Mouse (Mus musculus) 3134 (cell line): ENCODE measurements around the gene Myo3b.
"Not testable (repeated sequence)": the region's sequence is repeated elsewhere in the genome, so short reads cannot be mapped to it uniquely, and the experiment has no call there.

Experiments used
- DNase-seq: peaks from one replicate; pipeline ENCODE4 v3.0.0-alpha.2; 2011; ENCODE audit warnings: low spot score; ENCODE audit not compliant: insufficient read length; ENCODE audit errors: extremely low read depth

Myo3b gene

DNA sequence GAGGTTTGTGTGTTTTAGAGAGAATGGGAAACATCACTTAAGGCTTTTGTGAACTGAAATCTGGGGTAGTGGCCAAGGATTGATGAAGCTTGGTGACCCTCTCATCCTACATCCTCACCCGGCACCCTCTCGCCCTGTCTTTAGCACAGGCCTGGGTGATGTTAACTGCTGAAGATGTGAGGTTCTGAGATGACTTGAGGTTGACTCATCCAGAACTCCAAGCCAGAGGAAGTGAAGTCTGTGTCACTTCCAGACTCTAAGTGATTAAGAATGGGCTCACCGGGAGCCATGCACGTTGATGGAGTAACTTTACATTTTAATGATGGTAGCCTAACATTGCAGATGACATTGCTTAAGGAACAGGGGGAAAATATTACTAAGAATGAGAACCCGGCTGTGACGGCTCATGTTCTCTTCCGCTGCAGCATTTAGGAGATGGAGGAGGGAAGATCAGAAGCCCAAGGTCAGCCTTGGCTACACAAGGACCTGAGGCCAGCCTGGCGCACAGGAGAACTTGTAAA lies 143.3 kb downstream of the Myo3b start:
- DNase-seq: no peak

DNA sequence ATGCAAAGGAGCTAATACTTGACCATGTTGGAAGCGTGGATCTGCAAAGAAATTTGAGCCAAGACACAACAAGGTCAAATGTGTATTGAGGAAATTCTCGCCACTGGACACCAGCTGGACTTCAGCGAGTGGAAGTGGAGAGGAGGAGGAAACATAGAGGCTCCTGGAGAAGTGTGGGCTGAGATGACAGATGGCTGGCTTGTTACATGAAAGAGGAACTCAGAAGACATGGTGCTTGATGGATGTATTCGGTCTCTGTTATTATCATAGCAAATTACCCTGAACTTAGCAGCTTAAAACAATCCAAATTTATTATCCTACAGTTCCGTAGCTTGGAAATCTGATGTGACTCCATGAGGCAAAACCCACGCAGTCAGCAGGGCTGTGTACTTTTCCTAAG lies 148.1 kb downstream of the Myo3b start:
- DNase-seq: no peak

DNA sequence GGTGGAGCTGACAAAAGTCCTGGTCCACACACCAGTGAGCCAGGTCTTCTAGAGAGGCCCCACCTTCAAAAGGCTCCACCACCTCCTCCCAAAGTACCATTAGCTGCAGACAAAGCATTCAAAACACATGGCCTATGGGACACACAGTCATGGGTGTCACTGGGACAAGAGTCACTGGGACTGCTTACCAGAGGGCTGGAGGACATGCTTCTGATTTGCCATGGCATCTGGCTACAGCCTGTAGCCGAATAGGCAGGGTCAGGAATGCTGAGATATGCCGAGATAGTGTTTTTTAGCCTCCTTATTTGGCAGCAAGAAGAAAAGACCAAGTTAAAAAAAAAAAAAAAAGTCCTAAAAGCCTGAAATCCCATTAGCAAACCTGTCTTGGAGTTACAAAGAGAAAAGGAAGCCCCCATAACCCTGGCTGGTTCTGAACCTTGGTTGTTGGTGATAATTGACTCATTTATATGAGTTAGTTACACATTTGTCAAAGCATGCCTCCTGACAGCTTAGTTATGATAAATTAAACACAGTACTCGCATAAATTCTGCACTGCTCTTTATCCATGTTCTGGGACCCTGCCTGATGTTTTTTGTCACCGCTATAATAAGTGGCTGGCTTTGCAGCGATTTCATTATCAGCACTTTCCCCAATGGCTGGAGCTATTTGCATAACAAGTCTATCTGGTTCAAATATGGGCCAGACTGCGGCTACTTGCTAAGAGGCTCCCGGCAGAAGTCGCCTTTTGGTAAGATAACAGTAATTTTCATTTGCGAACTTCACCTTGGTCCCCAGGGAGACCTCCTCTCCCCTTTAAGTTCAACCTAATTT lies 156.7 kb downstream of the Myo3b start:
- DNase-seq: no peak

DNA sequence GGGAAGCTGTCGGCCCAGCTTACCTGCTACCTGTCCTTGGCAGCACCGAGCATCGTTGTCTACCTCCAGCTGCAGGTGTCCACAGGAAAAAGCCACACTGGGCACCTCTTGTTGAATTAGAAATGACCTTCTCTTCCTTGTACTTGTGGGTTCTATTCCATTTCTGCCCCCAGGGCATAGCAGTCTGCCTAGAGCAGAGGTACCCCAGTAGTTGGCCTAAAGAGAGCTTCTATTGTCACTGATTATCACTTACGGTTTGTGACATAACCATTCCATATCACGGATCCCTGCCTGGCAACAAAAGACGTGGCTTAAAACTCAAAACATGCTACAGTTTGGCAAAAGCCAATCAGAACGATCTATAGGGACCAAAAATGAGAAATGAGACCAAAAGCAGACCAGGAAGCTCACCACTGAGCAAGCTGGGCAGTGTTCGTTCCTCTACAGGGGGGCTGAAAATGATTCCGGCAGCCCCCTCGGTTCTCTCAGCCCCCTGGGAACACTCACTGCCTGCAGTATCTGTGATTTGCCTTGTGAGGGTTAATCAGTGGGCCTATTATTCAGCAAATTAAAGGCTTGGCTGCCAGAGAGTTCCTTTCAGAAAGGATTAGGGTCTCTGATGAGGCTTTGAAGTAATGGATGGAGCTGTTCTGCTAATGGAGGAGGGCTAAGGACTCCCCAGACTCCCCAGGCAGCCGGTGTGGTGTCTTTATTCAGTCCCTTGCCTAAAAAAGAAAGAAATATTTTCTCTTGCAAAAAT lies 163.1 kb downstream of the Myo3b start:
- no peak for DNase-seq

DNA sequence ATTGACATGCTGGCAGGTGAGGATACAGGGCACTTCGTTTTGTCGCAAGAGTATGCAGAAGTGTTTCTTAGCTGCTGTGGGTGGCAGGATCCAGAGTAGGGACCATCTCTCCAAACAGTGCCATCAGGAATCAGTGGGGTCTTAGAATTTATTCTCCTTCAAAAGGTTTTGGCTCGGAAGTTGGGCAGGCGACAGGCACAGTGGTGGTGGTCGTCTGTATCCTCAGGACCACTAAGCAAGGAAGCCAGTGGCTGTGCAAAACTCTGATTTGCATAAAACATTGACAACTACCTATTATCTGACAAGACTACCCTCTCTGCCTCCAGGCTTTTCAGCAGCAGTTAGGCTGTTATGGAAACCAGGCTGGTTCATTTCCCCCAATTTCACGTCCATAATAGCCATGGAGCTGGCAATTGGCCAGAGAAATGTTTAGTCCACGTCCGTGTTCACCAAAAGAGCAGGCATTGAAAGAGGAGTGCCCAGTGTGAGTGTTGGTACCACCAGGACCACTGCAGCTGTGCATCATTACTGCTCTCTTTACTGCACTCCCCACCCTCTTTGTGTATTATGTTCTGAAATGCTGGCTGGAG lies 163.7 kb downstream of the Myo3b start:
- no peak for DNase-seq

DNA sequence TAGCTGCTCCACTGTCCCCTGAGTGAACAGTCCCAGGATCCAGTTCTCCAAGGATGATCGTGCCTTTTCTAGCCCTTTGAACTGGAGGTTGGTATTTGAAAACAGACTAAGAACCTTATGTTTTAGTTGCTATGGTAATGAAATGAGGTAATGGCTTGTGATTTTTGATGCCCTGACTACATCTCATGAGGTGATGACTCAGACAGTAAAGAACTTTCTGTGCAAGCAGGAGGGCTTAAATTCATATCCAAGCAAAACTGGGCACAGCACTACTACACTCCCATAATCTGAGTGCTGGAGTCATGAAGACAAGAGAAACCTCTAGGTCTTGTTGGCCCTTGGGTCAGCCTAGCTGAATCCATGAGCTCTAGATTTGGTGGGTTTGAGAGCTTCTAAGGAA lies 169.5 kb downstream of the Myo3b start:
- DNase-seq: no peak

DNA sequence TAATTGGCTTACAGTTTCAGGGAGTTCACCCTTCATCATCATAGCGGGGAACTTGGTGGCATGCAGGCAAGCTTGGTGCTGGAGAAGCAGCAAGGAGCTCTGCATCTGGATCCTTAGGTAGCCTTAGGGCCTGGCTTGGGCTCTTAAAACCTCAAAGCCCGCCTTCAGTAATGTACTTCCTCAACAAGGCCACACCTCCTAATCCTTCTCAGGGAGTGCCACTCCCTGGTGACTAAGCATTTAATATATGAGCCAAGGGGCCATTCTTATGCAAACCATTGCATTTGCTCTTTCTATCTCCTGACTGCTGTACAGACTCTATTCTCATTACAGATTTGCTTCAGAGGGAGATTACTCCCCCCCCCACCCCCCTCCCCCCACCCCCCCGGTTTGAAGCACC lies 170.9 kb downstream of the Myo3b start:
- DNase-seq: no peak

DNA sequence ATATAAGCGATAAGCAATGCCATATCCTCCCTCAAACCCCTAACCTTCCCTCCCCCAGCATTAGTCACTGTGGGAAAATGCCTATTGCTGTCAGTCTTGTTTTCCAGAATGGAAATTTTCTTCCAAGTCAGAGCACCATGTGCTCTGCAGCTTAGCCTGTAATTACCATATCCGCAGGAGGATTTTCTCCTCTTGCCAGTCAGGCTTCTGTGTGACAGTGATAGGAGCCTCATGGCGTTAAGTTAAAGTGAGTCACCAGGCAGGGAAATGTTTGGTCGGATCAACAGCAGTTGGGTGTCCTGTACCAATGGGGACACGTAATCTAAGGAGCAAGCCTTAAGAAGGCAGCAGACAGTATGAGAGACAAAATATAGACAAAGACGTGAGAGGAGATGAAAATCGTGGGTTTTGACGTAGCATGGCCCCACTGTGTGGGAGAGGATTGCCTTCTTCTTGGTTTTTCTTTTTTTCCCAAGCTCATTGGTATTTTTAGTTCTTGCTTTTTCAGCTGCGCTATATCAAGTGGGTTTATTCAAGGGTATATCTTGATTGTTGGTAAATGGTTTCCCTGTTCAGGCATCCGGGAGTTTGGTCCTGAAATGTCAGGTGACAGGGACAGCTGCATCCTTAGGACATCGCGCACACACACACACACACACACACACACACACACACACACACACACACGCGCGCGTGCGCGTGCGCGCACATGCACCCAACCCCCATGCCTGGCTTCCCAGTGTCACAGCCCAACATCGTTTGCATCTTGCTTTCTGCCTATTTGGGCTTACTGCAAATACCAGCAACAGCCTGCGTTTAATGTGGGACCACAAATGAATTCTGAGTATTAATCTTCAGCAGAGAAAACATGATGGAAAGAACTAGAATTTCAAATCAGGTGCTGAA lies 171.8 kb downstream of the Myo3b start:
- no peak for DNase-seq

DNA sequence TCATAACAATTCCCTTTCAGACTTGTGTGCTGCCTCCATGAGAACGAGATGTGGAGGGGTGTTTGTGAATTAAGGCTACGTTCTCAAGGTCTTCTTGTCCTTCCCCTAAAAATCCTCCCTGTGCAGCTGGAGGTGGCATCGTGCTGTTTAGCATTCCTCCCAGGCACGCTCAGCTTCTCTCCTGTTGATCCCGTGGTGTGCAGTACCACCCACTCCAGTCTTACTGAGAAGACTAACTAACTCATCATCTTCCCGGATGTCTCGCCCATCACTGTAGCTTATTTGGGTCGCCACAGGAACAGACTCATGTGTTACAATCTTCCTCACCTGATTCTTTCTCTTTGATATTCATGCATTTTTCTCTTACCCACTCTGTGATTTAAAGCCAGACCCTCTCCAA lies 175.5 kb downstream of the Myo3b start:
- no peak for DNase-seq

DNA sequence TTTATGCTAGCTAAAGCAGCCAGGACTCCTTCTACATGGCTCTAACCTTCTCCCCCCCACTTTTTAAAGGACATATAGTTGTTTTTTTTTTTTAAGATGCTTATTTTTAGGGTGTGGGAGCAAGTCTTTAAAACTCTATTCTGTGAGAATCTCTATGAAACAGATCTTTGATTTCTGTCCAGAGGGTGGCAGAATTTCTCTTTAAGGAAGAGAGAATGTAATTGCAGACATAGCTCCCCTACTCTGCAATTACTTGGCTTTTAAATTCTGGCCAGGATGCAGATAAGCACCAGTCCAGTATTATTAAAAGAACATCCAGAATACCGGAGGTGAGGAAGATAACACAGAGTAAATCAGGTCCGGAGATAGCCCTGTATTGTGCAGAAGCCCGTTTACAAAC lies 178.9 kb downstream of the Myo3b start:
- no peak for DNase-seq

DNA sequence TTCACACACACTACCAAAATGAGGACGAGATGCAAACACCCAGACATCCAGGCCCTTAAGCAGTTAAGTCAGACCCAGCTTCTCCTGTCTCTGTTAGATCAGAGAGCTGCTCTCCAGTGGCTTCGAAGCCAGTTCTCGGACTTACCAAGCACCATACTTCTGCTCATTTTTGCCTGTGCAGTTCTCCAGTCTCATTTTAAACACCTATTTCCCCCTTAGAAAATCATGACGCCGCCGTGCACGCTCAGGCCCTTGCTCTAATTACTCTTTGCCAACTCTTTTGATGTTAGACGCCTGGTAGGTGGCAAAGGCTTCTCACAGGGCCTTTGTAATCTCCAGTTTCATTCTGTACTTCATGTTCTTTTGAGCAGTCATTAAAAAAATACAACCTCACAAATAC lies 179.5 kb downstream of the Myo3b start:
- no peak for DNase-seq

DNA sequence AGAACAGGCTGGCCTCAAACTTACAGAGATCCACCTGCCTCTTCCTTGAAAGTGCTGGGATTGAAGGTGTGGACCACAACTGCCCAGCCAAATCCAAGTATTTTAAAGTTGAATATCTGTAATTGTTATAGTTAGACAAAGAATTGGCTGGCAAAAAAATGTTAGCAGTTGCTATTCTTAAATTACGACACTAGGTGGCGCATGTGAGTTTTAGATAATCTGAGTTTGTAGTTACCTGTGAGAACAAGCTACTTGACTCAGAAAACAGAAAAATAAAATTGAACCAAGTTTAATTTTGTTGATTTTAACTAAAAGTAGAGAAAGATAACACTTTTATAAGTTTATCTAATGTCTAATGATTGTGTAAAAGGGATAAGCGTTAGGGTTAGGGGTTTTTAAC lies 187.8 kb downstream of the Myo3b start:
- DNase-seq: no peak

DNA sequence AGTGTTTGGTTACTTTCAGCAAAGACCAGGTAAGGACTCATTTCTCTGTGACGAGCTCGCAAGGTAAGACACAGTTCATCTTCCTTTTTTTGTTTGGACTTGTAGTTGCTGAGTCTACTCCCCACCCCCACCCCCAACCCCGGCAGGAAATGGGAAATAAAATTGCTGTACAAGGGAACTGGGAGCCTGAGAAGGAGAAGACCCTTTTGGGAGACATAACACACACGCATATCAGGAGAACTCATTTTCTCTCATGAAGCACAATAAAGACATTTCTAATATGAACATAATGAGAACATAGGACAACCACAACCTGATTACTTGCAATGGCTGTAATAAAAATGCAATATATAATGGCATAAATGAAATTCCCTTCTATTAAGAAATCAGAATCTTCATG lies 195.5 kb downstream of the Myo3b start:
- DNase-seq: not testable (repeated sequence)

DNA sequence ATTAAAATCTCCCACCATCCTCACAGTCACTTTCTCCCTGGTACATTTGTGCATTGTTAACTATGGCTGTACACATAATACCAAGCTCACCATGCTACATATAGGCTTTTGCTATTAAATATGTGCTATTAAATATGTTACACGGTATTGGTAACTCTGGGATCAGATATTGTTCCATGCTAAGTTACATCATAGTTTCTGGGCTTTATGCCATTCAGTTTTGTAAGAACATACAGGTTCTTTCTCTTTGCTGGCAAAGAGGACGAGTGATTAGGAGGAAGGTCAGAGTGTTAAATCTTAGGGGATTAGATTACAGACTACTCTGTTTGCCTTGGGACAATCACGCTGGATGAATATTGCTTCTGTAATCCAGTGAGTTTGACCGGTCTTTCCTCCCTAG lies 207.1 kb downstream of the Myo3b start:
- DNase-seq: no peak

DNA sequence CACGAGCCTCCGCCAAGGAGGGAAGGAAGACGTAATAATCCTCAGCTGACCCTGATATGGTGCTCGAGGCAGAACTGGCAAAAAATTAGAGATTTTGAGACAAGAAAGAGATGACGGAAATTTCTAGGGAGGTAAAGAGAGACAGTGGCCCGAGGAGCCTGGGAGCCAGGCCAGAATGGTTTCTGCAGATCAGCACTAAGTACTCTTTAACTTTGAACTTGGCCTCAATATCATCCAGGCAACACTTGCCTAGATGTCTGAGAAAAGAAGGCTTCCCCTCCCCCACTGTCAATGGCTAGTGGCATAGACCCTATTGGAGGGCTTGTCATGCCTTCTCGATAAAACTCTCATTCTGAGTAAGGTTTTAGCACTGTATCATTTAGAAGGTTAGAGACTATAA lies 209.7 kb downstream of the Myo3b start:
- DNase-seq: no peak

DNA sequence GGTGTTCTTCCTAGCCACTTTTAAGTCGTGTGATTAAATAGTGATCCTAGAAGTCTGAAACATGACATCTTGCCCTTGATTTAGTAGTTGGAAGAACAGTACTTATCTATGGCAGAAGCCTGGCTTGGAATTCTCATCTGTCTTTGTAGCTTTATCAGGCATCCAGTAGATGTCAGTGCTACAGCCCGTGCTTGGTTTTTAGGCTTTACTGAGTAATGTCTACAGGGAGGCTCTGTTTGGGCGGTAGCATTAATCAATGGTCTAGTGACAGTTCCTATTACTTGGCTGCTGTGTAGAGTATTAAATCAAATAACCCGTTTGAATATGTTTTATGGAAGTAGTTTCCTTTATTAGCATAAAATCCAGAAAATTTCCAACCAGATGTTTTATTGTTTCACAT lies 210.9 kb downstream of the Myo3b start:
- DNase-seq: no peak

DNA sequence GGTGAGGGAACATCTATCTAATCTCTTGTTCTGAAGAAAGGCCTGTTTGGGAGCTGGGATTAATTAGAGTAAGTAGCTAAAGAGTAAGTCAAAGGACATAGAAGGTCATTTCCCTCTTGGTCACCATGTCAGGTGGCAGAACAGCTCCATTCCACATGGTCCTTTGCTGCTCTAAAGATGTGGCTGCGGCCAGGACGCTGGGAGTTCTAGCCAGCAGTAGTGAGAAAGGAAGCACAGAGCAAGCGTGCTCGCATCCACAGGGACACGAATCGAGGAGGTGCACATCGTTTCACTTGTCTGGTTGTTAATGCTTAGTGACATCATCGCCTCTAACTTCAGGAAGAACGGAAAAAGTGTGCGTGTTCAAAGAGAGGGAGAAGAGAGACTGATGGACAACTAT lies 212.3 kb downstream of the Myo3b start:
- no peak for DNase-seq

DNA sequence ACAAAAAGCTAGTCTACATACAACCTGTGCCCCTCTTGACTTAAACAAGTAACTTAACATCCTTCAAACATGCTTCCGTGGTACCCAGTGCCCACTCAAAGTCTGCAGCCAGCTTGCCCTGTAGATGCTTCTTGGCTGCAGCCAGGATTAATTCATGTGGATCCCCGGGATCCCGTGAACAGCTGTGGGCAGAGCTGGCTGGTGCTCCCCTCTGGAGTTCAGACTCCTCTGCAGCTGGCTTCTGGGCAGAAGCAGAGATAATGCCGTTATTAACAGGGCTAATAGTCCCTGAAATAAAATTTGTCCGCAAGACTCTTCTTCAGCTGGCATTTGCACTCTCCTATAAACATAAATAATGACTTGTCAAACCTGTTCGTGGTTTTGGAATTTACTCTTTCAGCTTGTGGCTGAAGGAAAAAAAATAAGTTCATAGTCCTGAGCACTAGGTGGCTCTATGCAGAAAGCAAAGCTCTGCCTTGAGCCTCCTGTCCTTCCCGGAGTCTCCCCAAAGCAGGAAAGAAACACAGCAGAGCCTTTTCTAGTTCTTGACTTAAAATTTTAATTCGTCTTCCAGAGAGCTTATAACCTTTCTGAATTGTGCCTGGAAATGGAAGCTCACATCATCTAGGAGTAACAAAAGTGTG lies 220.6 kb downstream of the Myo3b start:
- DNase-seq: peak; percentile 20

DNA sequence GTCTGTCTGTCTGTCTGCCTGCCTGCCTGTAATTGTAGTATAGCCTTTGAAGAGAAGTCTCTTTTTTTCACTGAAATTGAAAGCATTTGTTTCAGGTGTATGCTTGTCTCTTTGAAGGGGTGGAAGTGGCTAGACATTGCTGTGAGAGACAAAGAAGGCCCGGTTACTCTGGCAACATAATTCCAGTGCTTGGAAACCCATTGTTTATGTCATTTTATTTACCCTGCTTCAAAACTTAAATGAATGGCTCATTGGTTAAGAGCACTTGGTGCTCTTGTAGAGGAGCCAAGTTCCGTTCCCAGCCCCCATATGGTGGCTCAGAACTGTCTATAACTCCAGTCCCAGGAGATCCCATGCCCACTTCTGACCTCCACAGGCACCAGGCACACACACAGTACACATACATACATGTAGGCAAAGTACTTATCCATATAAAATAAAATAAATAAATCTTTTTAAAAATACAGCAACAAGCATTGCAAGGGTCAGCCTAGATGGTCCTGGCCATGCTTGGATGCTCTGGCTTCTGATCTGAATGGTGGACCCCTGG lies 221.8 kb downstream of the Myo3b start:
- no peak for DNase-seq
